Mouse (Mus musculus) heart, embryonic 12.5 days (tissue): ENCODE data around the gene Galnt10. TPM values are rescaled to one million over a fixed set of nuclear protein-coding genes. Genes with fewer than 3 reads are reported as not detected.

Source experiments
- ATAC-seq: fragments of 200-750 bp; cut with Nextera tagmentation; 2 replicates; pipeline ENCODE4 v1.8.0; 2017; ENCODE audit warnings: moderate TSS enrichment, moderate library complexity; ENCODE audit not compliant: insufficient number of reproducible peaks, low FRiP score
- H3K27ac ChIP-seq: fragments of 300-500 bp; sonication (generic); 2 replicates; pipeline ENCODE4 v1.5.1; 2016; ENCODE audit warnings: mild to moderate bottlenecking, moderate library complexity; ENCODE audit not compliant: poor library complexity, severe bottlenecking
- H3K27me3 ChIP-seq: fragments of 300-500 bp; sonication (generic); replicated peaks from 2 replicates; pipeline ENCODE4 v1.6.1; 2016; ENCODE audit warnings: mild to moderate bottlenecking, moderate library complexity
- H3K36me3 ChIP-seq: fragments of 300-500 bp; sonication (generic); 2 replicates; pipeline ENCODE4 v1.6.1; 2016; ENCODE audit warnings: mild to moderate bottlenecking, moderate library complexity
- H3K4me1 ChIP-seq: fragments of 300-500 bp; sonication (generic); replicated peaks from 2 replicates; pipeline ENCODE4 v1.6.1; 2016; ENCODE audit warnings: mild to moderate bottlenecking
- H3K4me2 ChIP-seq: fragments of 300-500 bp; sonication (generic); 2 replicates; pipeline ENCODE4 v1.6.1; 2016; ENCODE audit warnings: mild to moderate bottlenecking, moderate library complexity
- H3K4me3 ChIP-seq: fragments of 300-500 bp; sonication (generic); 2 replicates; pipeline ENCODE4 v1.5.1; 2016; ENCODE audit warnings: mild to moderate bottlenecking
- H3K9ac ChIP-seq: fragments of 300-500 bp; sonication (generic); 2 replicates; pipeline ENCODE4 v1.6.1; 2016; ENCODE audit warnings: mild to moderate bottlenecking, moderate library complexity
- H3K9me3 ChIP-seq: fragments of 300-500 bp; sonication (generic); replicated peaks from 2 replicates; pipeline ENCODE4 v1.6.1; 2016; ENCODE audit warnings: mild to moderate bottlenecking, moderate library complexity
- WGBS: fragments of 180-500 bp; shearing (Covaris S2); methylation state at CpG from one replicate; pipeline ENCODE4 v1.1.7; 2016; 5-methylcytosine and 5-hydroxymethylcytosine counted together
- polyA plus RNA-seq: library from polyadenylated mRNA; unstranded; fragments of >200 nt; fragmentation: Nextera tagmentation; extraction: Ambion mirVana; gene quantifications from 2 replicates; pipeline ENCODE4 v1.2.1, GENCODE M21; 2016

The Galnt10 gene
- polyA plus RNA-seq, 1 experiment from 2014 or later, result 15.9 TPM

DNA sequence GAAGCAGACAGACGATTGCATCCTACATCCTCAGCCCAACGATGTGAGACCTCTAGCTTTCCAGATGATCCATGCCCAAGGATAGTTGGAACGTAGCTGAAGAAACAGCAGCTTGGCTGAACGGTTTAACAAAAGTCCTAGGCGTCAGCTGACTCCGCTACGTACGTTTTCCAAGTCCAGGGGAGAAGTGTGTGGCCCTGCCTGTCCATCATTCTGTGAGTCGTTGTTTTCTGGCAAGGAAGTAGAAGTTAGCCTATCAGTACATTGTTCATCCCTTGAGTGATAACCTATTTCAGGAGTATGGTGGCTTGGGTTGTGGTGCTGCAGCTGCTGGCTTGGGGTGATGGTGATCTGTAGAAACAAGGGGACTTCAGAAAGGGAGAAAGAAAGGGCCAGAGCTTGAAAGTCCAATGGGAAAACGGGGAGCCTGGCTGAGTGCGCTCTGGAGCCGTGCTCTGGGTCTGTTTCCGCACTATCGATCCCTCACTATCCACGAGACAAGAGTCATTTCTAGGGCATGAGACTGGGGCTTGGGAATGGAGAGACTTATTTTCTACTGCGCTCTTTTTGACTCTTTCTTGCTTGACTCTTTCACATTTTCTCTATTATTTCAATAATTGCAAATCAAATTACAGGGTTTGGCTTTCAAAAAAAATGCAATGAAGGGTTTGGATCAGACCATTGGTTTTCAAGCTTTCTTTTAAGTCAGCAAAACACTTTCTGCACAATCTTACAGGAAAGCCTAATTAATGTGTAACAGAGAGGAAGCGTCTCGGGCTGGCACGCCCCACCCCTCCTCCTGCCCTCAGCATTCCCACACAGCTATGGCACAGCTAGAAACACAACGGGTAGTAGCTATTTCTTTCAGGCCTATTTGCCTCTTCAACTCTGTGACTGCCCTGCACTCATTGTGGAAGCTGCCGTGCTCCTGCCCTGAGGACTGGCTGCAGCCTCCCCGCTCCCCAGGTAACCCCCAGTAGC lies 63.2 kb downstream of the Galnt10 start:
- ATAC-seq, result no peak
- 77% methylated on average over 22 of the region's 22 CpGs for WGBS
- Histone ChIP-seq H3K9ac (no peak overlapping the region), H3K4me1 (0 out of 2 replicates have a peak, but pooled peaks cover 7% of the 10 kb centered on the region), H3K27ac (no peak overlapping the region), H3K9me3 (peaks cover 13% of the 10 kb centered on the region), H3K4me2 (no peak overlapping the region), H3K36me3 (peaks cover 10% of the 10 kb centered on the region), H3K27me3 (no peaks in the 10 kb centered on the region), H3K4me3 (no peak overlapping the region)

DNA sequence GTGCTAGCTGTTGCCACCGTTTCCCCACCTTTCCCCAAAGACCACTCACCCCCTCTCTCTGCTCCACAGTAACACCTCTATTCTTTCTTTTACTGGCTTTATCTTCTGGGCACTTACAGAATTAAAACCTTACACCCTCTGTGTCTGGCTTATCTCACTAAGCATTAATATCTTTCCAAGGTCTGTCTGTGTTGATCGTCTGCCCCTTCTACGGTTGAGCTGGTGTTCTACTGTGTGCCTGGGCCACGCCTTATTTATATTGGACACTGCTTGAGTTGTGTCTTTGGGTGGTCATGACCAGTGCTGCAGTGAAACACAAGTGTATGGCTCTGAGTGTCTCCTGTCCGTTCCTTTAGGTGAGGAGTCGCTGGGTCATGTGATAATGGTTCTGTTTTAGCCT lies 68.7 kb downstream of the Galnt10 start:
- Histone ChIP-seq H3K27me3 (no peaks in the 10 kb centered on the region), H3K9ac (no peak overlapping the region), H3K27ac (no peak overlapping the region), H3K4me2 (no peak overlapping the region), H3K36me3 (0 out of 2 replicates have a peak, but pooled peaks cover 2% of the 10 kb centered on the region), H3K9me3 (no peaks in the 10 kb centered on the region), H3K4me3 (no peak overlapping the region), H3K4me1 (peaks cover 3% of the 10 kb centered on the region; the same call in 1 of the 2 replicates)
- WGBS, result 67% methylated on average over 6 of the region's 6 CpGs
- no peak for ATAC-seq

DNA sequence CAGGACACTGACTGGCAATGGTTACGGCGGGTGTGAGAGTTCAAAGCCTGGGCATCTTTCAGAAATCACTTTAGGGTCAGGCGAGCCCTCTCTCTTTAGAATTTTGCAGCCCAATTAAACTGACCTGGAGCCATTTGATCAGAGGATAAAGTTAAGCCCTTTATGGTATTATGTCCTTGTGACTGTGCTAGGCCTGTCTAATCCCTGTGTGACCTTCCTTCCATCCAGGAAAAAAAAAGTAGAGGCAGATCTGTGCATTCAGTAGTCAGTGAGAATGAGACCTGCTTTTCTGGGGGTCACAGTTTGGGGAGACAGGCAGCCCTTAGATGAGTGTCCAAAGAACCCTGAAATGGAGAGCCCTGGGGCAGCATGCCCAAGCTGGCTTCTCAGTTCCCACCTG lies 71.5 kb downstream of the Galnt10 start:
- Histone ChIP-seq H3K9me3 (no peaks in the 10 kb centered on the region), H3K4me3 (no peak overlapping the region), H3K27ac (no peak overlapping the region), H3K4me1 (peaks cover 11% of the 10 kb centered on the region; the same call in 1 of the 2 replicates), H3K9ac (no peak overlapping the region), H3K4me2 (no peak overlapping the region), H3K36me3 (no peaks in the 10 kb centered on the region), H3K27me3 (no peaks in the 10 kb centered on the region)
- WGBS, result 75% methylated on average over 3 of the region's 3 CpGs
- ATAC-seq, result no peak

DNA sequence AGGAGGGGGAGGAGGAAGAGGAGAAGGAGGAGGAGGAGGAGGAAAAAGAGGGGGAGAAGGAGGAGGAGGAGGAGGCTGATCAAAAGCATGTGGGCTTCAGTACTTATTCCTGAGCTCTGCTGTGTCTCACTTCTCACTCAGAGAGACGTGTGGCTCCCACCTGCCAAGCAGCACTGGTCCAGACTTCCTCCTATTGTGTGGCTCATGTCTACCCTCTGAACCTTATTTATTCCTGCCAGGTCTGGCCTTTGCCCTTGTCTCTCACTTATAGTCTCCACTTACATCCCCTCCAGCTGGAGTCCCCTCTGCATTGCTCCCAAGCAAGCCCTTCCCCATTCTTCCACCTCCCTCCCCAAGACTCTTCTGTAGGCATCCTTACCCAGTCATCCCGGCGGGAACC lies 72.2 kb downstream of the Galnt10 start:
- H3K36me3 ChIP-seq, result no peaks in the 10 kb centered on the region
- H3K27me3 ChIP-seq, result no peaks in the 10 kb centered on the region
- 60% methylated on average over 3 of the region's 3 CpGs for WGBS
- no peaks in the 10 kb centered on the region for H3K9me3 ChIP-seq
- H3K4me1 ChIP-seq, result peaks cover 11% of the 10 kb centered on the region; the same call in 1 of the 2 replicates
- no peak overlapping the region for H3K4me2 ChIP-seq
- ATAC-seq, result no peak
- no peak overlapping the region for H3K9ac ChIP-seq
- no peak overlapping the region for H3K27ac ChIP-seq
- H3K4me3 ChIP-seq, result no peak overlapping the region

DNA sequence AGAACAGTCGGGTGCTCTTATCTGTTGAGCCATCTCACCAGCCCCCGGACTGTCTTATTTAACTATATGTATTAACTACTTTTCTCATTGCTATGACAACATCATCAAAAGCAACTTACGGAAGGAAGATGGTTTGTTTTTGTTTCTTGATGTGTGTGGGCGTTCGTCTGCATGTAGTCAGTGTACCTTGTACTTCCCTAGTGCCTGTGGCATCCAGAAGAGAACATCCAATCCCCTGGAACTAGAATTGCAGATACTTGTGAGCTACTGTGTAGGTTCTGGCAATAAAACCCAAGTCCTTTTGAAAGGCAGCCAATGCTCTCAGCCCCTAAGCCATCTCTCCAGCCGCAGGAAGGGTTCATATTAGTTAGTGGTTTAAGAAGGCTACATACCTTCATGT lies 72.8 kb downstream of the Galnt10 start:
- Histone ChIP-seq H3K27me3 (no peaks in the 10 kb centered on the region), H3K9me3 (no peaks in the 10 kb centered on the region), H3K27ac (no peak overlapping the region), H3K4me2 (no peak overlapping the region), H3K4me3 (no peak overlapping the region), H3K9ac (no peak overlapping the region), H3K36me3 (no peaks in the 10 kb centered on the region), H3K4me1 (peaks cover 11% of the 10 kb centered on the region; the same call in 1 of the 2 replicates)
- 92% methylated on average over 6 of the region's 6 CpGs for WGBS
- no peak for ATAC-seq

DNA sequence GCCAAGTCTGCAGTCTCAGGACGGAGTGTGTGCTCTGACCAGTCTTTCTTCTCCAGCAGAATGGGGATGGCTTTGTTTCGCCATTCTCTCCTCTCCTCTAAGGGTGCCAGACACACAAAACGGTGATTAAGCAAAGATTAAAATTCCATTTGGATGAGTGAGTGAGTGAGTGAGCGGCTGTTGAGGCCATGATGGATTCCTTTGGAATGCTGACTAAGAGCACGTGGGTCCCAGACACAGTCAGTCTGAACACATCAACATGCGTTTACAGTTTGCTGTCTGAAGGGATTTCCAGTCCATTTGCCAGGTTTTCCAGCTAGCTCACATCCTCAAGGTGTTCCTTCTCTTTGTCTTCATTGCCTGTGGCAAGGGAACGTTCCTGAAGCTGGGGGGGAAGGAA lies 74.4 kb downstream of the Galnt10 start:
- Histone ChIP-seq H3K36me3 (peaks cover 4% of the 10 kb centered on the region; the same call in 1 of the 2 replicates), H3K4me3 (no peak overlapping the region), H3K27me3 (no peaks in the 10 kb centered on the region), H3K4me2 (no peak overlapping the region), H3K9ac (no peak overlapping the region), H3K9me3 (no peaks in the 10 kb centered on the region), H3K4me1 (peaks cover 11% of the 10 kb centered on the region; the same call in 1 of the 2 replicates), H3K27ac (no peak overlapping the region)
- WGBS, result 31% methylated on average over 7 of the region's 7 CpGs
- ATAC-seq, result no peak

DNA sequence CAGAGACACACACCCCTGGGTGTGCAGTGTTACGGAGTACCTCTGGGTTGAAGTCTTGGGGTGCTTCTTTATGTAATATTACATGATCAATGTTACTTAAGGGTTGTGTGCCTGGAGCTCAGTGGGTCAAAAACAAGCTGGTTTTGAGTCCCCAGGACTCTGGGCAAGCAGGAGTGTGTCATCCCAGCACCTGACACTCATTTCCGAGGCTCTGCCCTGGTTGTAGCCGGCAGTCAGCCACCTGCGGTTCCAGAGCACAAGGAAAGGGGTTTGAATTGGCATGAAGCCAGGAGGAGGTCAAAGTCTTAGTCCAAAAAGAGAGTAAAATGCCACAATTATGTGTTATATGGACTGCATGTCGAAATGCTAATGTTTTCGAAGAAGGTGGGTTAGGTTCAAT lies 74.8 kb downstream of the Galnt10 start:
- ATAC-seq, result no peak
- H3K9ac ChIP-seq, result no peak overlapping the region
- WGBS, result 84% methylated on average over 6 of the region's 6 CpGs
- no peaks in the 10 kb centered on the region for H3K9me3 ChIP-seq
- H3K27me3 ChIP-seq, result no peaks in the 10 kb centered on the region
- no peak overlapping the region for H3K27ac ChIP-seq
- peaks cover 4% of the 10 kb centered on the region; the same call in 1 of the 2 replicates for H3K36me3 ChIP-seq
- peaks cover 11% of the 10 kb centered on the region; the same call in 1 of the 2 replicates for H3K4me1 ChIP-seq
- H3K4me3 ChIP-seq, result no peak overlapping the region
- H3K4me2 ChIP-seq, result no peak overlapping the region

DNA sequence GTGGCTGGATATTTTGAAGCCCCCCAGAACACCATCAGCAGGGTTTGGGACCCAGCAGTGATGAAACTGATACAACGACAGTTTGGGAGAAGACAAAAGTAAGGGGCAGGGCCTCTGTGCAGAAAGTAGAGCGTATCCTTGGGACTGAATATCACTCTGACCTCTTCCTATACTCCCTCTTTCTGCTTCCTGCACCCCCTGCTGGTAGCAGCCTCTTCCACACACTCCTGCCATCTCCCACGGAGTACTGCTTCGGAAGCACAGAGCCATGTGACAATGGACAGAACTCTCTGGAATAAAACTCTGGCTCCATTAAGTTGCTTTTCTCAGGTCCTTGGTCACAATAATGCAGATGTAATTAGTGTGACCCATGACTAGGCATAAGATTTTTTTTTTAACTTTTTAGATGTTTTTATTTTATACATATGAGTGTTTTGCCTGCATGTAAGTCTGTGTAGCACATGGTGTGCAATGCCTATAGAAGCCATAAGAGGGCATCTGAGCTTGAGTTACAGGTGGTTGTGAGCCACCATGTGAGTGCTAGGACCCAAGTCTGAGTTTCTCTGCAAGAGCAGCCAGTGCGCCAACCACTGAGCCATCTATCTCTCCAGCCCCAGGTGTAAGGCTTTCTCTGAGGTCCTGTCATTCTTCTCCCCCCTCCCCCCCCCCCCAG lies 79.7 kb downstream of the Galnt10 start:
- Histone ChIP-seq H3K9me3 (no peaks in the 10 kb centered on the region), H3K36me3 (peaks cover 4% of the 10 kb centered on the region; the same call in 1 of the 2 replicates), H3K9ac (no peak overlapping the region), H3K4me1 (0 out of 2 replicates have a peak, but pooled peaks cover 6% of the 10 kb centered on the region), H3K27me3 (no peaks in the 10 kb centered on the region), H3K27ac (no peak overlapping the region), H3K4me2 (no peak overlapping the region), H3K4me3 (no peak overlapping the region)
- ATAC-seq, result no peak
- WGBS, result 83% methylated on average over 5 of the region's 5 CpGs

DNA sequence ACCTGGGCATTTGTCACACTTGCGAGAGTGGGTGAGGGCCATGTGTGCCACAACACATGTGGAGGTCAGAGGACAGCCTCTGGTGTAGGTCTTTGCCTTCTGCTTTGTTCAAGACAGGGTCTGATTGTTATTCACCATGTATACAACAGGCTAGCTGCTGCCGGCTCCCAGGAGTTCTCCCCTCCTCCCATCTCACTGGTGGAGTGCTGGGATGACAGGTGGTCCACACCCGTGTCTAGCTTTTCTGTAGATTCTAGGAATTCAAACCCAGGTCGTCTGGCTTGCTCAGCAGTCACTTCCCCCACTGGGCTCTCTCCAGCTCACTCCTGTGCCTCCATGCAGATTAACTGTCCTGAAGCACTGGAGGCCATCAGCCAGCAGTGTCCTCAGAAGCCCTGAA lies 80.7 kb downstream of the Galnt10 start:
- no peak overlapping the region for H3K27ac ChIP-seq
- H3K4me3 ChIP-seq, result no peak overlapping the region
- no peak for ATAC-seq
- no peak overlapping the region for H3K9ac ChIP-seq
- H3K27me3 ChIP-seq, result no peaks in the 10 kb centered on the region
- H3K4me1 ChIP-seq, result 0 out of 2 replicates have a peak, but pooled peaks cover 3% of the 10 kb centered on the region
- no peaks in the 10 kb centered on the region for H3K9me3 ChIP-seq
- H3K4me2 ChIP-seq, result no peak overlapping the region
- WGBS, result 65% methylated on average over 4 of the region's 4 CpGs
- peaks cover 4% of the 10 kb centered on the region; the same call in 1 of the 2 replicates for H3K36me3 ChIP-seq

DNA sequence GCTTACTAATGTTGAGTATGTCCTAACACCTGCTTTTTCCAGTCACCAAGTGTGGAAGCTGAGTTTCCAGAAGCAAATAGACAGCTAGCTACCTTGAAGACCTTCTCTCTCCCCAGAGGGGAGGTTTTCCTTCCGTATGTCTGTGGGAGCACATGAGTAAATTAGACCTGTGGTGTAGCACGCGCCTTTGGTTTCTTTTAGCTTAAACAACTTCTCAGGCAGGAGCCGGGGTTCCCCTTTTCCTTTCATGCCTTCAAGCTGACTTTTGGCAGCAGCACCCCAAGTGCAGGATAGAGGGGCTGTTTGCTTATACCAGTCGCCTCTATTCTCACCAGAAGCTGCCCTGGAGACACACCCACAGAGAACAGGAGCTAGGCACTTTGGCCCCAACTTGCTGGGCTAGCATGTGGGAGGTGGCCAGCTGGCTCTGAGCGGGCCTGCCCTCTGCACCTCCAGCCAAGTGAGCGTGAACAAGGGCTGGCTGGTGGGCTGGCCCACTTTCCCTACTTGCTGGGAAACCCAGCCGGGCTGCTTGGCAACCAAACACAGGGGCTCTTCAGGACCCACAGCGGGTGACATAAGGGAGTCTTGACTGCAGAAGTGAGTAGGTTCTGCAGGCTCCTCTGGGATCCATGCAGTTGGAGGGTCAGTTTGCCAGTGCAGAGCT lies 82.2 kb downstream of the Galnt10 start:
- no peak for ATAC-seq
- Histone ChIP-seq H3K27me3 (no peaks in the 10 kb centered on the region), H3K4me3 (no peak overlapping the region), H3K4me2 (no peak overlapping the region), H3K27ac (no peak overlapping the region), H3K9ac (no peak overlapping the region), H3K36me3 (peaks cover 4% of the 10 kb centered on the region; the same call in 1 of the 2 replicates), H3K9me3 (no peaks in the 10 kb centered on the region), H3K4me1 (0 out of 2 replicates have a peak, but pooled peaks cover 3% of the 10 kb centered on the region)
- WGBS, result 69% methylated on average over 9 of the region's 9 CpGs
